Mouse (Mus musculus): ENCODE results near the gene Kcnq1.
A peak's percentile ranks its signal among the peaks of the same experiment; 100 is the strongest.

The Kcnq1 gene

DNA sequence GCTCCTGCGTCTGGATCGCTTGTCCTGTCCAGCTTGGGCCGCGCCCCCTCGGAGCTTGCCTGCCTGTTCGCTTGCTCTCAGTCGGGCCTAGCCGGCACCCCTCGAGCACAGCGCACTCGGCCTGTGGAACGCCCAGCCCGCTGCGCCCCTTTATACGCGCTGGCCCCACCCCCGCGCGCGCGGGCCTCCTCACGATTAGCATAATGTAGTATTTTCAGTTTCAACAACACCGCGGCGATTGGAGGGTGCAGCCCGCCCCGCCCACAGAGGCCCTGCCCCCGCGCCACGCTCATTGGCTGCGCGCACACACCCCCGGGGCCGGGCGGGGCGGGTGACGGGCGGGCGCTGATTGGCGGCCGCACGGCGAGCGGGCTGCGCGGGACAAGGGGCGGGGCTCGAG lies 354.7 kb downstream of the Kcnq1 start, which contains the start of gene Cdkn1c:
Gene Cdkn1c, minus strand, starts transcription at position 177 of the 400 bp plus-strand sequence.
- peak; percentile 76 to 81 for DNase-seq (ENCODE audit: low spot score in 2 of 2)

DNA sequence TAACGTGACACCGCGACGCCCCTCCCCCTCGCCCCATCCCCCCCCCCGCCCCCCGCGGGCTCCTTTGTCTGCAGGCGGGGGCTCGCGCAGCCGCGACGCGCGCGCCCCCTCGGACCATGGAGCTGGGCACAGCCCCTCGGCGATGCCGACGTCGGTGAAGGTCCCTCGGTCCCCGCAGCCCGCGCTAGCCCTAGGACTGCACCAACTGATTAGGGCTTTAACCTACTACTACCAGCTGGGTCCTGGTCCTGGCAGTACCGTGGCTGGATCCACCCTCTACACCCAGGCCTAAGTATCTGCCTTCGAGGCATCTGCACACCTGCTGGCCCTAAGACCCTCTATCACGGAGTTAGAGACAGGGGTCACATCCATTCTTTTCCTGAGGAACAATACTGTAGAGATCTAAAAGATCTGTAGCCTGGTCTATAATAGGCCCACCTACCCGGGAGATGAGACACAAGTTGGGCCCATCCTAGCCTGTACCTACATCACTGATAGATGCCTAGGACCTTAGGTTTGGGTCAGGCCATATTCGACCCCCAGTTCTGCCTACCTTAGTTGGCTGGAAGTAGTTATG lies 355.2 kb downstream of the Kcnq1 start:
- no peak for DNase-seq (ENCODE audit: low spot score in 2 of 2)

DNA sequence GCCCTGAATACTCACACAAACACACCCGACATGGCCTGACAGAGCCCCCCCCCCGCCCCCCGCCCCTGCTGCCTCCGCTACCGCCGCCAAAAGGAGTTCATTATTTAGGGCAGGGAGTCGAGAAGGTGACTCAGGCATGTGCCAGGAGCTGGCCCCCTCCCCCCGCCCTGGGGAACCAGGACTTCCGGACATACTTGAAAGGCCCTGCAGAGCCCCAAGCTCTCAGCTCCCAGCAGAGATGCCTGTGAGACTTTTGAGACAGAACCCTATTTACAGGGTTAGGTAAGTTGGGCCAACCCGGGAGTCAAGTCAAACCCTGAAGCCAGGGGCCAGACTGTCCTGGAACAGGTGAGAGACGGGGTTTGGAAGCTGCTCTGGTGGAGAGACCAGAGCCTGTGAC lies 355.8 kb downstream of the Kcnq1 start:
- DNase-seq (ENCODE audit: low spot score in 2 of 2) = no peak

DNA sequence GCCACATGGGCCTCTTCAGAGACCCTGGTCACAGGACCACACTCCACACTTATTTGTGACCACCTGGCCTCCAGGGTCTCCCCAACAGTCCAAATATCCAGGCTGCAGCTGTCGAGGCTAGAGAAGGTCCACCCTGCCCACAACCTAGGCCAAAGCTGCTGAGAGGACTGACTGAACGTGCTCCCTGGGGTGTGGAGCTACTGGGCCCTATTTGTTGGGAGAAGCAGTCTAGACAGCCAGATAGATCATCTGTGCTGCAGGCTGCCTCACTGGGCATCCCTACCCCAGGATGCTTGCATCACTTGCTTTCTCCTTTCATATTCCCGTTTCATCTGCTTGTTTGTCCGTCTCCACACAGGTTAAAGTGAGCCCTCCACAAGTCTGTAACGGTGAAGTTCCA lies 356.4 kb downstream of the Kcnq1 start:
- DNase-seq (ENCODE audit: low spot score in 2 of 2) = no peak

DNA sequence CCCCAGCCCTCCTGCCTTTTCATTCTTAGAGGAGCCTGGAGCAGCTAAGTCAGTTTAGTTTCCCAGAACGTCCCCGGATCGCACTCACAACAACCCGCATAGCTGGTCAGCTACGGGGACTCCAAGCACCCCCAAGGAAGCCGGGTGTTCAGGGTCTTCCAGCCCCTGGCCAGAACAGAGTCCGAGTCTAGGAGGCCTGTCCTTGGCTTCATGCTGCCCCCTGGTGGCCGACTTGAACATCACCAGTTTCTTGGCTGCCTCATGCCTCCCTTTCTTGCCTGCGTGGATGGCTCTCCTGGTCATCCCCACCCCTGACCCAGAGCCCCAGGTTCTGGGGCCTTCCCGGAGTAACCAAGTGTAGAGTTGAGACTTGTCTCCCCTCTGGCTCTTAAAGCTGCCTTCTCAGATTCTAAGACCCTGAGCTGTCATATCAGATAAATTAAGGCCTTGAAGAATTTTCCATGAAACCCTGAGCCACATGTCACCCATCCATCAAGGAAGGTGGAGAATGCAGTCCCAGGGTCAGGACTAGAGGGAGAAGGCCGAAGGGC lies 357.8 kb downstream of the Kcnq1 start:
- DNase-seq (ENCODE audit: low spot score in 2 of 2) = peak; percentile 65 to 82

DNA sequence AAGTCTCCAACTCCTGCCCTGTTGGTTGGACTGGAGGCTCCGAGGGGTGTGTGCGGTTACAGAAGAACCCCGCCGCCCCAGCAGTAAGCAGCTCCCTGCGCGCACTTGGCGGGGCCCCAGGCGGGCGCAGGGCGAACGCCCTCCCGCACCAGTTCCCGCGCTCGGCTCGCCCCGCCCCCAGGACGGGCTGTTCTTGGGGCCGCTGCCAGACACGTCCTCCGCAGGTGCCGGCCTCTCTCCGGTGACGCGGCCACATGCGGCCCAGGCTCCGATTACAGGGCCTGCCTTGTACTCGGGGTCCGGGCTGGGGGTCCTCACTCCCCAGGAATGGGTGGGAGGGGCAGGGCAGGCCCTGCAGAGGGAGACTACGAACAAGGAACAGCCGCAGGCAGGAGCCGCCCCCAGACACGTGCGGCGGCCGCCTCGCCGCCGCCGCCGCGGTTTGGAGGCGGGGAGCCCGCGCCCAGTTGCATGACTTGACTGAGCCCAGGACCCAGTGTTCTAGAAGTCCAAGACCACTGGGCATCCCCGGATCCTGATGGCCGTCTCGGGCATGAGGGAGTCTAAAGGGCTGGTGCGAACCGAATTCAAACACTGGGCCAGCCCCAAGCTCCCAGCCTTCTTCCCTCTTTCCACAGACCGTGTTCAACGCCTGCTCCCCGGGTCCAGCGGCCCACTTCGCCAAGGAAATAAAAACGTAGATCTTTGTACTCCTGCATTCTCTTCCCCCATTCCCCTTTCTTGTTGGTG lies 358.8 kb downstream of the Kcnq1 start:
- peak in 1 of 2 experiments; percentile 50 for DNase-seq (ENCODE audit: low spot score in 2 of 2)

DNA sequence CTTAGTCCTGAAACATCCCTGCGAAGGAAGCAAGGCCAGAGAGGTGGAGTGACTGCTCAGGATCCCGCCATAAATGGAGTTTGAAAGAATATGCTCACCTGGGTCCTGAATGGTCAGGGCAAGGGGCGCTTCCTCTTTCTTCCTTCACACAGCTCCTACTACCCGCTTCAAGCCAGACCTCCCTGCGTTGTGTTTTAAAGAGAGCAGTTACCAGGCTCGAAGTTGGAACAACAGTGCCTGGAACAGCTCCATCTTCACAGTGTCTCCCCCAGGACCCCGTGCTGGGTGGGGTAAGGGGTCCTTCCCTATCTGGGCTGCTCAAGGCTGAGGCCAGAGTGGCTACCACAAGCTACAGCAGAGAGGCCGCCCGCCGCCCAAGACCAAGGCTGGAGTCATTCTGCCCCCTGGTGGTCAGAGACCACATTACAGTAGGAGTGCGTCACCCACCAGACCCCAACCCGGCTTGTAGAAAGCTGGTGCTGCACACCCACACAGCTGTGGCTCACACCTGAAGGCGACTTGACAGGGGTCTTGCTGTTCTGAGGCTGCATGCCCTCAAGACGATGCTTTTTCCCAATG lies 360.0 kb downstream of the Kcnq1 start:
- DNase-seq (ENCODE audit: low spot score in 2 of 2) = peak; percentile 59 to 80

DNA sequence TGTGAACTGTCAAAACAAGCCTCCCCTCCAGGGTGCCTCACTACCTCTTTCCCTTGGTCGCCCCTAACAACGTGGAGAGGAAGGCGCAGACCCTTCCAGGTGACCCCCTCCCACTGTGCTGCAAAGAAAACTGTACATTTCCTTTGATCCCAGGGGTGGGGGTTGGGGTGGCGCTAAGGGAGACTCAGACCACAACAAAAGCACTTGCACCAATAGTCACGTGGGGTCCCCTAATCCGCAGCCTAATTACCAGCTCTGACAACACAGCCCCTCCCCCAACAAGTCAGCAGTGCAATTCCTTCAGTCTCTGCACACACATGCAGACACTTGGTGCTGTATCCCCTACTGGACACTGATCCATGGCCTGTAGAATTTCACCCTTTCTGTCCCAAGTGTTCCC lies 361.6 kb downstream of the Kcnq1 start:
- no peak for DNase-seq (ENCODE audit: low spot score in 2 of 2)

DNA sequence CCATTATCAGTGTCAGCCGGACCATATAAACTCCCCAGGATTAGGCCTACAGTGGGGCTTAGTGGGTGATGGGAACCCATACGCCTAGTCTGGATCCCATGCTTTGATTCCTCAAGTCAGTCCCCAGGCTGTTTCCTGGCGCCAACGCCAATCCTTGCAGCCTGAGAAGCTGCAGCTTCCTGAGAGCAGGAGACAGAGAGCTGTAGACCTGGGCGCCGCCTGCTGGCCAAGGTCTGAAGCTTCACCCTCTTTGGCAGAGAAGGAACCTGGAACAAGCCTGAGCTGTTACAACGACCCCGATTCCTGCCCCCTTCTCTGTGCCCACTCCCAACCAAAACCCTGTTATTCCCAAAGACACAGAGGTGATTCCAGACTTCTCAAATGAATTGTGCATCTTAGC lies 363.8 kb downstream of the Kcnq1 start:
- peak; percentile 64 to 79 for DNase-seq (ENCODE audit: low spot score in 2 of 2)

DNA sequence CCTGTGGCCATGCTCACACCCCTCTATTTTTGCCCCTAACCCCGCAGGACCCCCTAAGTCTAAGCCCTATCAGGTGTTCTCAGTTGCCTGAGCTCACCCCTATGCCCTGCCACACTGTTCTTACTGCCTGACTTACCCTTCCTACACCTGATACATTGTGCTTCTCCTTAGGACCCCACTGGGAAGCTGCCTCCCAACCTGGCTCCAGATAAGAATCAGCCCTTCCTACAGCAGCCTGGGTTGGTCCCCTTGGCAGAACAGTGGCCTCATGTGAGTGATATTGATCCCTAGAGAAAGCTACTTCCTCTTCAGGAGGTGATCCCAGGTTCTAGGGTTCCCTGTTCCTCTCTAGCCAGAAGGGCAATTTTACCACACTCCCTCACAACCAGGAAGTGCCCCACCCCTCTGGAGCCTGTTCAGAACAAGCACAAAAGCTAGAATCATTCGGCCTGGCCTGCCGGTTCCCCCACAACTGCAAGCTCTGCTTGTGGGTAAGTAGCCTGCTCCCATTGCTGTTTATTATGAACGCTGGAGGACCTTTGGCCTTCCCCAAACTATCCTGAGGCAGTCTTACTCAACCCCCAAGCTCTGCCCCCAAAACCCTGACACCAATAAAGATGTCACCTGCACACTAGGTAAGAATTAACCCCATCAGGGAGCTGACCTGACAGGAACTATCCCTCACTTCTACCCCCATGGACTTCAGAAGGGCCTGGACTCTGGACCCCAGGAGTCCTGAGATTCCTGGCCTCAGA lies 367.4 kb downstream of the Kcnq1 start, which contains the start of gene Slc22a18:
Gene Slc22a18, plus strand, starts transcription at position 390 of the 755 bp plus-strand sequence.
- DNase-seq (ENCODE audit: low spot score in 2 of 2) = peak; percentile 59 to 76

DNA sequence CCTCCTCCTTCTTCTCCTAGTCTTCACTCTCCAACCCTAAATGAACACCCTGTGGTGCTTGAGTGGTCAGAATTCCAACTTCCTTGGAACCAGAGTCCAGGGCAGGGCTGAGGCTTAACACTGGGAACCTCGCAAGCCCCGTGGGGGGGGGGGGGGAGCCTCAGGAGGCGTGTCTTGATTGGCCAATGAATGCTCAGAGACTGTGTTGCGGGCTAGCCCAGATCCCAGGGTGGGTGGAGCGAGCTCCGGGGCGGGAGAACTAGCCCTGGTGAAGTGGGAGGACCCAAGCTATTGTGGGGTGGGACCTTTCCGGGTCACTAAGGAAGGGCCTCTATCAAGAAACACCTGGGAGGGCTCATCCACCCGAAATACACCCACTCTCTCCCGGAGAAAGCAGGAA lies 368.6 kb downstream of the Kcnq1 start:
- DNase-seq (ENCODE audit: low spot score in 2 of 2) = no peak

DNA sequence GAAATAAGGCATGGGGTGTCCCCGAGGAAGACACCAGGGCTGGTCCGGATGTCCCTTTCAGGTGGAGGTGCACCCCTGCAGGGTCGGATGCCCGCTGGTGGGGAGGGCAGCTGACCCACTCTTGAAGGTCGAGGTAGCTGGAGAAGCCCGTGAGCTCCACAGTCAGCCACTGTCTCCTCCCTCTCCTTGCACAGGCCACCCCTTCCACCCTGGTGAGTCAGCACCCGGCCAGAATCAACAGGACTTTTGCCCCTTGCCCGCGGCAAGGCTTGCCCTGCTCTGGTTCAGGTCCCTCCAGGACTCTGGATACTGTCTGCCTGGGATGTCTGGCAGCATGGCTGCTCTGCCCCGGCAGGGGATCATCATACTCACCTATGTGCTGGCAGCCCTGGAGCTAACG lies 369.7 kb downstream of the Kcnq1 start:
- peak in 1 of 2 experiments; percentile 55 for DNase-seq (ENCODE audit: low spot score in 2 of 2)

Measured in urinary bladder, adult 18-20 months (tissue).